17 mouse cellular contexts compared by ENCODE assay signal in the genomic region with DNA sequence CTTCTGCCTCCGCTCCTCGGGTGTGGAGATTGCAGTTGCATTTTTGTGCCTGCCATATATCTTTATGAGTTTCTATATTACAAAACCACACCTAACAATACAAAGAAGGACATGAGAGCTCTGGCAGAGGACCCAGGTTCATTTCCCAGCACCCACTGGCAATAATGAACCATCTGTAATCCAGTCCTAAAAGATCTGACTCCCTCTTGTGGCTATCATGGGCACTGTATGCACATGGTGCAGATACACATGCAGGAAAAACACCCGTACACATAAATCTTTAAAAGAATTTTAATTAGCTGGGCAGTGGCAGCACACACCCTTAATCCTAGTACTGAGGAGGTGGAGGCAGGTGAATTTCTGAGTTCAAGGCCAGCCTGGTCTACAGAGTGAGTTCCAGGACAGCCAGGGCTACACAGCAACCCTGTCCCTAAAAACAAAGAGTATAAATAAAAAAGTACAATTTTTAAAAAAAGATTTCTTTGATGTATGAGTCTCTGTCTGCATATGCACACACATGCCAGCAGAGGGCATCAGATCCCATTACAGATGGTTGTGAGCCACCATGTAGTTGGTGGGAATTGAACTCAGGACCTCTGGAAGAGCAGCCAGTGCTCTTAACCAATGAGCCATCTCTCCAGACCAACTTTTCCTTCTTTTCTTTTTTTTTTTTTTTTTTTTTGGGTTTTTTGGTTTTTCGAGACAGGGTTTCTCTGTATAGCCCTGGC. TPM values are rescaled to one million over a fixed set of nuclear protein-coding genes. Genes with fewer than 3 reads are reported as not detected.
DNase-seq lines count a peak whose midpoint lies in the region; TF ChIP-seq lines count a peak whose summit lies in the region.
"Had no signal": no experiment of that assay in that cellular context is flagged by ENCODE, and none has a peak within 500 bp of the region (broad histone marks: within the 10 kb centered on the region; RNA-seq: fewer than 3 reads in every experiment).

No protein-coding gene starts in this region.

- peak; percentile 43 for TF ChIP-seq CTCF in left cerebral cortex, adult 2 months (IDR thresholded peaks at IDR 0.05)

- intact Hi-C loops in left cerebral cortex, adult 2 months (cut with DNase I) = no loop called here
- intact Hi-C loops in left cerebral cortex, postnatal 10 days (cut with DNase I) = loop anchor here (5.0 to 10.0 kb wide), 2 partner anchors 43 to 176 kb away; partner anchors contain the start of gene Cers5

- no peak overlapping the region for H3K27ac ChIP-seq in left cerebral cortex, adult 2 months
- H3K27ac ChIP-seq: midbrain, embryonic 12.5 days had no signal

- no peak for DNase-seq in left cerebral cortex, adult 2 months (ENCODE audit: extremely low spot score in 1 of 2, low spot score in 2 of 2)
- DNase-seq in left cerebral cortex, adult 18-20 months (ENCODE audit: low spot score in 2 of 2) = no peak
- DNase-seq in thymus, postnatal 14 days = peak; percentile 45
- no peak for DNase-seq in thymus, adult 18-20 months
- DNase-seq in ZHBTc4 (ENCODE audit: low read depth, low spot score) = peak; percentile 67
- DNase-seq in thymus, postnatal 4 days = peak; percentile 56
- no peak for DNase-seq in left cerebral cortex, postnatal 10 days (ENCODE audit: extremely low spot score in 1 of 2, low spot score in 2 of 2)
- DNase-seq in adrenal gland, adult 8-10 months = no peak
- DNase-seq: adrenal gland, postnatal 14 days; cerebellum, adult 9-11 months; forebrain, postnatal 0 days; gastrocnemius, postnatal 10 days; left cerebral cortex, postnatal 4 days; lung, postnatal 4 days; right cerebral cortex, postnatal 25 days had no signal

- no peak overlapping the region for H3K4me3 ChIP-seq in left cerebral cortex, adult 2 months
- H3K4me3 ChIP-seq: erythroblast, embryonic 14.5 days; midbrain, embryonic 12.5 days had no signal

RNA-seq across cellular contexts. Expression of gene Cox14, which starts 3.8 kb away (rescaled TPM):
- total RNA-seq in left cerebral cortex, adult 2 months (2021) = 100 to 1,000 TPM; 113 to 123 TPM
- total RNA-seq in left cerebral cortex, adult 18-20 months (2021) = 100 to 1,000 TPM; 126 TPM
- 10 to 100 TPM; 96.8 to 99.0 TPM for total RNA-seq in left cerebral cortex, postnatal 10 days (2021)
- total RNA-seq in adrenal gland, adult 8-10 months (2022) = 100 to 1,000 TPM; 200 to 304 (median 253) TPM

RNA-seq across cellular contexts. Expression of gene Gpd1, which starts 11.9 kb away (rescaled TPM):
- total RNA-seq in left cerebral cortex, adult 2 months (2021) = 100 to 1,000 TPM in 1 of 2 experiments, 10 to 100 TPM in 1; 90.7 to 100 TPM
- total RNA-seq in left cerebral cortex, adult 18-20 months (2021) = 10 to 100 TPM; 76.6 to 82.3 TPM
- 10 to 100 TPM; 13.9 to 16.9 TPM for total RNA-seq in left cerebral cortex, postnatal 10 days (2021)
- 100 to 1,000 TPM; 189 to 666 (median 461) TPM for total RNA-seq in adrenal gland, adult 8-10 months (2022)

RNA-seq across cellular contexts. Expression of gene Gm17349, which starts 23.9 kb away (rescaled TPM):
- total RNA-seq in left cerebral cortex, adult 2 months (2021) = 10 to 100 TPM in 1 of 2 experiments, 1 to 10 TPM in 1; 5.3 to 11.7 TPM
- 1 to 10 TPM; 2.6 to 6.1 TPM for total RNA-seq in left cerebral cortex, adult 18-20 months (2021)
- 1 to 10 TPM; 1.6 to 4.7 TPM for total RNA-seq in left cerebral cortex, postnatal 10 days (2021)
- 10 to 100 TPM; 30.4 to 55.2 (median 34.8) TPM for total RNA-seq in adrenal gland, adult 8-10 months (2022)
- total RNA-seq: forebrain, postnatal 0 days; left cerebral cortex, postnatal 4 days had no signal

RNA-seq across cellular contexts. Expression of gene Smarcd1, which starts 27.3 kb away (rescaled TPM):
- total RNA-seq in left cerebral cortex, adult 2 months (2021) = 100 to 1,000 TPM; 157 to 163 TPM
- total RNA-seq in left cerebral cortex, adult 18-20 months (2021) = 100 to 1,000 TPM; 149 to 156 TPM
- 100 to 1,000 TPM; 126 to 129 TPM for total RNA-seq in left cerebral cortex, postnatal 10 days (2021)
- 10 to 100 TPM; 45.2 to 90.5 (median 62.8) TPM for total RNA-seq in adrenal gland, adult 8-10 months (2022)

RNA-seq across cellular contexts. Expression of gene Cers5, which starts 43.5 kb away (rescaled TPM):
- 10 to 100 TPM; 32.3 to 34.7 TPM for total RNA-seq in left cerebral cortex, adult 2 months (2021)
- total RNA-seq in left cerebral cortex, adult 18-20 months (2021) = 10 to 100 TPM; 34.4 to 35.2 TPM
- 10 to 100 TPM; 43.6 to 47.2 TPM for total RNA-seq in left cerebral cortex, postnatal 10 days (2021)
- 10 to 100 TPM; 58.2 to 67.4 (median 59.8) TPM for total RNA-seq in adrenal gland, adult 8-10 months (2022)

Comparison
In these comparisons a context has a peak if more than half of its experiments do, and no peak if none do; other contexts are left out.
1. DNase-seq: peak in thymus, postnatal 14 days (single experiment), ZHBTc4 (single experiment) and thymus, postnatal 4 days (single experiment); none in left cerebral cortex, adult 2 months (0 of 2), left cerebral cortex, adult 18-20 months (0 of 2), thymus, adult 18-20 months (0 of 2), left cerebral cortex, postnatal 10 days (0 of 2) and adrenal gland, adult 8-10 months (single experiment).
2. RNA of gene Gpd1, which starts 11.9 kb away (total RNA-seq): 189 to 666 TPM in adrenal gland, adult 8-10 months, 90.7 to 100 TPM in left cerebral cortex, adult 2 months and 76.6 to 82.3 TPM in left cerebral cortex, adult 18-20 months; 13.9 to 16.9 TPM in left cerebral cortex, postnatal 10 days; every median in the first group is over 4 times any median in the second.